Mouse (Mus musculus) forebrain, embryonic 11.5 days (tissue): ENCODE data around the gene C1qtnf7. TPM values are rescaled to one million over a fixed set of nuclear protein-coding genes. Genes with fewer than 3 reads are reported as not detected.

Source experiments
- ATAC-seq: fragments of 200-750 bp; cut with Nextera tagmentation; replicated peaks from 2 replicates; pipeline ENCODE4 v1.8.0; 2017; ENCODE audit warnings: moderate TSS enrichment; ENCODE audit not compliant: low FRiP score
- DNase-seq: peaks from one replicate; pipeline ENCODE4 v3.0.0-alpha.2; 2017; ENCODE audit warnings: low spot score
- H3K27ac ChIP-seq: fragments of 300-500 bp; sonication (generic); 2 replicates; pipeline ENCODE4 v1.5.1; 2014; ENCODE audit warnings: low read depth, low read length
- H3K27me3 ChIP-seq: fragments of 300-500 bp; sonication (generic); 2 replicates; pipeline ENCODE4 v1.6.1; 2014; ENCODE audit warnings: mild to moderate bottlenecking, low read length, mixed read lengths; ENCODE audit not compliant: control insufficient read depth, insufficient read depth
- H3K36me3 ChIP-seq: fragments of 300-500 bp; sonication (generic); 2 replicates; pipeline ENCODE4 v1.6.1; 2014; ENCODE audit warnings: mild to moderate bottlenecking, low read length, moderate library complexity, mixed read lengths; ENCODE audit not compliant: control insufficient read depth, insufficient read depth
- H3K4me1 ChIP-seq: fragments of 300-500 bp; sonication (generic); replicated peaks from 2 replicates; pipeline ENCODE4 v1.6.1; 2014; ENCODE audit warnings: low read length, mixed read lengths; ENCODE audit not compliant: control insufficient read depth, insufficient read depth
- H3K4me2 ChIP-seq: fragments of 300-500 bp; sonication (generic); 2 replicates; pipeline ENCODE4 v1.6.1; 2014; ENCODE audit warnings: low read depth, mild to moderate bottlenecking, low read length, moderate library complexity, mixed read lengths; ENCODE audit not compliant: severe bottlenecking
- H3K4me3 ChIP-seq: fragments of 300-500 bp; sonication (generic); 2 replicates; pipeline ENCODE4 v1.5.1; 2014; ENCODE audit warnings: low read depth, low read length
- H3K9ac ChIP-seq: fragments of 300-500 bp; sonication (generic); 2 replicates; pipeline ENCODE4 v1.6.1; 2014; ENCODE audit warnings: low read length
- H3K9me3 ChIP-seq: fragments of 300-500 bp; sonication (generic); 2 replicates; pipeline ENCODE4 v1.6.1; 2016; ENCODE audit warnings: low read length, mixed read lengths; ENCODE audit not compliant: control insufficient read depth
- WGBS: fragments of 180-500 bp; shearing (Covaris S2); extraction: QIAGEN DNeasy Blood & Tissue Kit; methylation state at CpG from one replicate; pipeline ENCODE4 v1.1.7; 2014; 5-methylcytosine and 5-hydroxymethylcytosine counted together
- polyA plus RNA-seq: library from polyadenylated mRNA; unstranded; fragments of >200 nt; fragmentation: Nextera tagmentation; extraction: Ambion mirVana; gene quantifications from 2 replicates; pipeline ENCODE4 v1.2.1, GENCODE M21; 2014

Gene C1qtnf7
- polyA plus RNA-seq: 0.28 TPM in 2 replicates

- Histone ChIP-seq H3K36me3 (no peaks in the 10 kb centered on the region), H3K9me3 (no peaks in the 10 kb centered on the region), H3K27me3 (no peaks in the 10 kb centered on the region), H3K4me1 (no peaks in the 10 kb centered on the region), H3K9ac (no peak within 1 kb of the TSS), H3K4me2 (no peak within 1 kb of the TSS), H3K27ac (no peak within 1 kb of the TSS), H3K4me3 (no peak within 1 kb of the TSS)
- ATAC-seq (no peak), DNase-seq (no peak)
- 78% methylated on average over 15 of the region's 15 CpGs for WGBS
These were observed at the start of gene C1qtnf7 for GRCm38 (mm10) chr5:43515401-43515976. Gene C1qtnf7, plus strand, starts transcription at chr5:43515538.

- WGBS: 88% methylated on average over 2 of the region's 2 CpGs
- H3K27ac ChIP-seq: no peak overlapping the region
- no peak overlapping the region for H3K4me3 ChIP-seq
- no peak overlapping the region for H3K9ac ChIP-seq
- H3K4me2 ChIP-seq: no peak overlapping the region
- ATAC-seq: no peak
- H3K9me3 ChIP-seq: no peaks in the 10 kb centered on the region
- no peaks in the 10 kb centered on the region for H3K36me3 ChIP-seq
- H3K27me3 ChIP-seq: no peaks in the 10 kb centered on the region
- no peaks in the 10 kb centered on the region for H3K4me1 ChIP-seq
- no peak for DNase-seq
These were observed 48.6 kb upstream of the C1qtnf7 start for GRCm38 (mm10) chr5:43466762-43467161.

GRCm38 (mm10) chr5:43467214-43467613 lies 48.1 kb upstream of the C1qtnf7 start:
- WGBS: 79% methylated on average over 3 of the region's 3 CpGs
- Histone ChIP-seq H3K4me3 (no peak overlapping the region), H3K27ac (no peak overlapping the region), H3K4me1 (no peaks in the 10 kb centered on the region), H3K4me2 (no peak overlapping the region), H3K9ac (no peak overlapping the region), H3K9me3 (no peaks in the 10 kb centered on the region), H3K27me3 (no peaks in the 10 kb centered on the region), H3K36me3 (no peaks in the 10 kb centered on the region)
- ATAC-seq: no peak
- DNase-seq: no peak

- H3K4me1 ChIP-seq: no peaks in the 10 kb centered on the region
- H3K4me2 ChIP-seq: no peak overlapping the region
- DNase-seq (no peak), ATAC-seq (no peak)
- no peaks in the 10 kb centered on the region for H3K9me3 ChIP-seq
- no peaks in the 10 kb centered on the region for H3K36me3 ChIP-seq
- H3K27me3 ChIP-seq: no peaks in the 10 kb centered on the region
- H3K4me3 ChIP-seq: no peak overlapping the region
- H3K27ac ChIP-seq: no peak overlapping the region
- no peak overlapping the region for H3K9ac ChIP-seq
- 83% methylated on average over 10 of the region's 10 CpGs for WGBS
These were observed 46.4 kb upstream of the C1qtnf7 start for GRCm38 (mm10) chr5:43468937-43469336.

GRCm38 (mm10) chr5:43477953-43478352 lies 37.4 kb upstream of the C1qtnf7 start:
- H3K4me2 ChIP-seq: no peak overlapping the region
- WGBS: 75% methylated on average over 5 of the region's 5 CpGs
- ATAC-seq (no peak), DNase-seq (no peak)
- H3K4me3 ChIP-seq: no peak overlapping the region
- H3K9ac ChIP-seq: no peak overlapping the region
- no peaks in the 10 kb centered on the region for H3K27me3 ChIP-seq
- no peaks in the 10 kb centered on the region for H3K36me3 ChIP-seq
- H3K4me1 ChIP-seq: no peaks in the 10 kb centered on the region
- H3K27ac ChIP-seq: no peak overlapping the region
- no peaks in the 10 kb centered on the region for H3K9me3 ChIP-seq

GRCm38 (mm10) chr5:43480046-43480445 lies 35.3 kb upstream of the C1qtnf7 start:
- Histone ChIP-seq H3K36me3 (no peaks in the 10 kb centered on the region), H3K4me1 (no peaks in the 10 kb centered on the region), H3K9ac (no peak overlapping the region), H3K9me3 (no peaks in the 10 kb centered on the region), H3K4me2 (no peak overlapping the region), H3K27me3 (no peaks in the 10 kb centered on the region), H3K27ac (no peak overlapping the region), H3K4me3 (no peak overlapping the region)
- no peak for ATAC-seq
- DNase-seq: no peak
- WGBS: 65% methylated on average over 3 of the region's 3 CpGs

- Histone ChIP-seq H3K27me3 (no peaks in the 10 kb centered on the region), H3K9ac (no peak overlapping the region), H3K27ac (no peak overlapping the region), H3K36me3 (no peaks in the 10 kb centered on the region), H3K9me3 (no peaks in the 10 kb centered on the region), H3K4me2 (no peak overlapping the region), H3K4me3 (no peak overlapping the region), H3K4me1 (no peaks in the 10 kb centered on the region)
- ATAC-seq: no peak
- DNase-seq: no peak
- WGBS: 94% methylated on average over 2 of the region's 2 CpGs
These were observed 34.6 kb upstream of the C1qtnf7 start for GRCm38 (mm10) chr5:43480786-43481185.

GRCm38 (mm10) chr5:43481824-43482223 lies 33.5 kb upstream of the C1qtnf7 start:
- DNase-seq (no peak), ATAC-seq (no peak)
- Histone ChIP-seq H3K9me3 (no peaks in the 10 kb centered on the region), H3K36me3 (no peaks in the 10 kb centered on the region), H3K4me1 (no peaks in the 10 kb centered on the region), H3K4me3 (no peak overlapping the region), H3K27me3 (no peaks in the 10 kb centered on the region), H3K9ac (no peak overlapping the region), H3K27ac (no peak overlapping the region), H3K4me2 (no peak overlapping the region)
- WGBS: 55% methylated on average over 2 of the region's 2 CpGs

GRCm38 (mm10) chr5:43501887-43502286 lies 13.5 kb upstream of the C1qtnf7 start:
- H3K9me3 ChIP-seq: no peaks in the 10 kb centered on the region
- H3K27ac ChIP-seq: no peak overlapping the region
- DNase-seq (no peak), ATAC-seq (no peak)
- no peaks in the 10 kb centered on the region for H3K4me1 ChIP-seq
- WGBS: 90% methylated on average over 1 of the region's 1 CpGs
- H3K36me3 ChIP-seq: no peaks in the 10 kb centered on the region
- no peak overlapping the region for H3K4me2 ChIP-seq
- no peaks in the 10 kb centered on the region for H3K27me3 ChIP-seq
- H3K4me3 ChIP-seq: no peak overlapping the region
- H3K9ac ChIP-seq: no peak overlapping the region
